Mouse (Mus musculus) stomach, embryonic 15.5 days (tissue): ENCODE data around the gene Fbxo46. TPM values are rescaled to one million over a fixed set of nuclear protein-coding genes. Genes with fewer than 3 reads are reported as not detected.

ENCODE experiments used
- ATAC-seq: fragments of 200-750 bp; cut with Nextera tagmentation; 2 replicates; pipeline ENCODE4 v1.8.0; 2017; ENCODE audit warnings: low read depth, moderate number of reproducible peaks, moderate TSS enrichment; ENCODE audit not compliant: insufficient read depth, low FRiP score
- H3K27ac ChIP-seq: fragments of 300-500 bp; sonication (generic); 2 replicates; pipeline ENCODE4 v1.5.1; 2015; ENCODE audit warnings: mild to moderate bottlenecking, inconsistent platforms
- H3K27me3 ChIP-seq: fragments of 300-500 bp; sonication (generic); replicated peaks from 2 replicates; pipeline ENCODE4 v1.6.1; 2015; ENCODE audit warnings: inconsistent platforms
- H3K36me3 ChIP-seq: fragments of 300-500 bp; sonication (generic); 2 replicates; pipeline ENCODE4 v1.6.1; 2015; ENCODE audit warnings: inconsistent platforms
- H3K4me1 ChIP-seq: fragments of 300-500 bp; sonication (generic); 2 replicates; pipeline ENCODE4 v1.6.1; 2015; ENCODE audit warnings: inconsistent platforms
- H3K4me2 ChIP-seq: fragments of 300-500 bp; sonication (generic); 2 replicates; pipeline ENCODE4 v1.6.1; 2015; ENCODE audit warnings: mild to moderate bottlenecking, inconsistent platforms
- H3K4me3 ChIP-seq: fragments of 300-500 bp; sonication (generic); replicated peaks from 2 replicates; pipeline ENCODE4 v1.5.1; 2015; ENCODE audit warnings: inconsistent platforms
- H3K9ac ChIP-seq: fragments of 300-500 bp; sonication (generic); 2 replicates; pipeline ENCODE4 v1.6.1; 2015; ENCODE audit warnings: inconsistent platforms
- H3K9me3 ChIP-seq: fragments of 300-500 bp; sonication (generic); 2 replicates; pipeline ENCODE4 v1.6.1; 2016; ENCODE audit warnings: inconsistent platforms
- WGBS: fragments of 180-500 bp; shearing (Covaris S2); methylation state at CpG from one replicate; pipeline ENCODE4 v1.1.7; 2015; 5-methylcytosine and 5-hydroxymethylcytosine counted together
- polyA plus RNA-seq: library from polyadenylated mRNA; unstranded; fragments of >200 nt; fragmentation: Nextera tagmentation; extraction: Ambion mirVana; gene quantifications from 2 replicates; pipeline ENCODE4 v1.2.1, GENCODE M21; 2015

Gene Fbxo46
- polyA plus RNA-seq, 1 experiment from 2014 or later: 12.8 TPM

GRCm38 (mm10) chr7:19093537-19094385, 25.9 kb upstream of the Fbxo46 start:
- WGBS: under 1% methylated on average over 45 of the region's 45 CpGs
- Histone ChIP-seq H3K9ac (peak overlapping the region; percentile 81), H3K4me2 (peak overlapping the region; percentile 85), H3K4me1 (peaks cover 35% of the 10 kb centered on the region), H3K36me3 (no peaks in the 10 kb centered on the region), H3K4me3 (peak overlapping the region; percentile 73), H3K27me3 (no peaks in the 10 kb centered on the region), H3K27ac (peak overlapping the region; percentile 98), H3K9me3 (no peaks in the 10 kb centered on the region)
- ATAC-seq: peak; percentile 81

GRCm38 (mm10) chr7:19094471-19094825, 25.2 kb upstream of the Fbxo46 start, which contains the start of gene Six5:
Six5 (plus strand) TSS chr7:19094594.
- Histone ChIP-seq H3K4me1 (peaks cover 35% of the 10 kb centered on the region), H3K36me3 (no peaks in the 10 kb centered on the region), H3K4me2 (peak within 1 kb of the TSS; percentile 85), H3K27me3 (no peaks in the 10 kb centered on the region), H3K9me3 (no peaks in the 10 kb centered on the region), H3K4me3 (peak within 1 kb of the TSS; percentile 73), H3K27ac (peak within 1 kb of the TSS; percentile 98), H3K9ac (peak within 1 kb of the TSS; percentile 81)
- no peak for ATAC-seq
- 2% methylated on average over 10 of the region's 36 CpGs for WGBS

GRCm38 (mm10) chr7:19094826-19095750, 24.6 kb upstream of the Fbxo46 start:
- Histone ChIP-seq H3K36me3 (no peaks in the 10 kb centered on the region), H3K27me3 (no peaks in the 10 kb centered on the region), H3K9me3 (no peaks in the 10 kb centered on the region), H3K9ac (peak overlapping the region; percentile 81), H3K4me1 (peaks cover 35% of the 10 kb centered on the region), H3K27ac (peak overlapping the region; percentile 98), H3K4me3 (peak overlapping the region; percentile 73), H3K4me2 (peak overlapping the region; percentile 85)
- WGBS: under 1% methylated on average over 77 of the region's 87 CpGs
- ATAC-seq: no peak

GRCm38 (mm10) chr7:19095751-19096110, 23.9 kb upstream of the Fbxo46 start:
- H3K9me3 ChIP-seq: no peaks in the 10 kb centered on the region
- WGBS: 0% methylated on average over 19 of the region's 19 CpGs
- H3K4me1 ChIP-seq: peaks cover 35% of the 10 kb centered on the region
- no peaks in the 10 kb centered on the region for H3K36me3 ChIP-seq
- peak overlapping the region; percentile 73 for H3K4me3 ChIP-seq
- H3K9ac ChIP-seq: peak overlapping the region; percentile 81; the same call in 1 of the 2 replicates
- peak overlapping the region; percentile 98 for H3K27ac ChIP-seq
- peak; percentile 3; the same call in 1 of the 2 replicates for ATAC-seq
- peak overlapping the region; percentile 85 for H3K4me2 ChIP-seq
- H3K27me3 ChIP-seq: no peaks in the 10 kb centered on the region

- ATAC-seq: no peak
- Histone ChIP-seq H3K4me3 (peak overlapping the region; percentile 73), H3K36me3 (no peaks in the 10 kb centered on the region), H3K27me3 (no peaks in the 10 kb centered on the region), H3K27ac (peak overlapping the region; percentile 98; the same call in 1 of the 2 replicates), H3K9me3 (no peaks in the 10 kb centered on the region), H3K4me2 (peak overlapping the region; percentile 85), H3K4me1 (peaks cover 35% of the 10 kb centered on the region), H3K9ac (peak overlapping the region; percentile 42; the same call in 1 of the 2 replicates)
- 52% methylated on average over 5 of the region's 5 CpGs for WGBS
These were observed 23.2 kb upstream of the Fbxo46 start for GRCm38 (mm10) chr7:19096421-19096976.

- Histone ChIP-seq H3K9ac (no peak overlapping the region), H3K27me3 (no peaks in the 10 kb centered on the region), H3K27ac (no peak overlapping the region), H3K4me2 (0 out of 2 replicates have a peak overlapping the region, but pooled peaks have one; percentile 85), H3K9me3 (no peaks in the 10 kb centered on the region), H3K4me1 (peaks cover 30% of the 10 kb centered on the region), H3K36me3 (no peaks in the 10 kb centered on the region), H3K4me3 (no peak overlapping the region)
- no peak for ATAC-seq
- 33% methylated on average over 2 of the region's 2 CpGs for WGBS
These were observed 22.4 kb upstream of the Fbxo46 start for GRCm38 (mm10) chr7:19097217-19097616.

GRCm38 (mm10) chr7:19097863-19098262, 21.8 kb upstream of the Fbxo46 start:
- no peak overlapping the region for H3K9ac ChIP-seq
- no peak for ATAC-seq
- no peaks in the 10 kb centered on the region for H3K36me3 ChIP-seq
- H3K27me3 ChIP-seq: no peaks in the 10 kb centered on the region
- H3K27ac ChIP-seq: no peak overlapping the region
- no peak overlapping the region for H3K4me2 ChIP-seq
- H3K4me1 ChIP-seq: peaks cover 24% of the 10 kb centered on the region
- no peaks in the 10 kb centered on the region for H3K9me3 ChIP-seq
- no peak overlapping the region for H3K4me3 ChIP-seq

GRCm38 (mm10) chr7:19098811-19099210, 20.8 kb upstream of the Fbxo46 start:
- Histone ChIP-seq H3K27ac (no peak overlapping the region), H3K27me3 (no peaks in the 10 kb centered on the region), H3K4me2 (no peak overlapping the region), H3K9ac (no peak overlapping the region), H3K9me3 (no peaks in the 10 kb centered on the region), H3K36me3 (no peaks in the 10 kb centered on the region), H3K4me3 (no peak overlapping the region), H3K4me1 (peaks cover 18% of the 10 kb centered on the region)
- ATAC-seq: no peak
- 73% methylated on average over 7 of the region's 7 CpGs for WGBS

- Histone ChIP-seq H3K9me3 (no peaks in the 10 kb centered on the region), H3K27me3 (no peaks in the 10 kb centered on the region), H3K9ac (no peak overlapping the region), H3K4me1 (peaks cover 18% of the 10 kb centered on the region), H3K36me3 (no peaks in the 10 kb centered on the region), H3K4me2 (no peak overlapping the region), H3K4me3 (no peak overlapping the region), H3K27ac (no peak overlapping the region)
- WGBS: 79% methylated on average over 1 of the region's 1 CpGs
- no peak for ATAC-seq
These were observed 19.4 kb upstream of the Fbxo46 start for GRCm38 (mm10) chr7:19100290-19100689.

- Histone ChIP-seq H3K4me3 (no peak overlapping the region), H3K9me3 (no peaks in the 10 kb centered on the region), H3K36me3 (no peaks in the 10 kb centered on the region), H3K4me2 (no peak overlapping the region), H3K27ac (no peak overlapping the region), H3K27me3 (no peaks in the 10 kb centered on the region), H3K9ac (no peak overlapping the region), H3K4me1 (no peaks in the 10 kb centered on the region; the same call in 1 of the 2 replicates)
- no peak for ATAC-seq
These were observed 15.9 kb upstream of the Fbxo46 start for GRCm38 (mm10) chr7:19103741-19104140.

GRCm38 (mm10) chr7:19104486-19104885, 15.2 kb upstream of the Fbxo46 start:
- no peaks in the 10 kb centered on the region for H3K36me3 ChIP-seq
- WGBS: 70% methylated on average over 2 of the region's 2 CpGs
- no peak overlapping the region for H3K27ac ChIP-seq
- no peak overlapping the region for H3K9ac ChIP-seq
- no peaks in the 10 kb centered on the region for H3K4me1 ChIP-seq
- no peak for ATAC-seq
- H3K9me3 ChIP-seq: no peaks in the 10 kb centered on the region
- no peak overlapping the region for H3K4me2 ChIP-seq
- H3K27me3 ChIP-seq: no peaks in the 10 kb centered on the region
- H3K4me3 ChIP-seq: no peak overlapping the region
